Mouse (Mus musculus) intestine, embryonic 14.5 days (tissue): Measurements from ENCODE around the gene Ttll8. TPM values are rescaled to one million over a fixed set of nuclear protein-coding genes. Genes with fewer than 3 reads are reported as not detected.

Experiments used
- ATAC-seq: fragments of 200-750 bp; cut with Nextera tagmentation; replicated peaks from 2 replicates; pipeline ENCODE4 v1.8.0; 2017; ENCODE audit warnings: low read depth, moderate number of reproducible peaks, moderate TSS enrichment, moderate library complexity; ENCODE audit not compliant: low FRiP score, low TSS enrichment
- DNase-seq: peaks from one replicate; pipeline ENCODE4 v3.0.0-alpha.2; 2018; ENCODE audit warnings: low spot score
- H3K27ac ChIP-seq: fragments of 300-500 bp; sonication (generic); 2 replicates; pipeline ENCODE4 v1.5.1; 2014; ENCODE audit warnings: low read depth, mild to moderate bottlenecking, control low read depth
- H3K27me3 ChIP-seq: fragments of 300-500 bp; sonication (generic); replicated peaks from 2 replicates; pipeline ENCODE4 v1.6.1; 2014; ENCODE audit warnings: low read length, control low read depth; ENCODE audit not compliant: control insufficient read depth, insufficient read depth
- H3K36me3 ChIP-seq: fragments of 300-500 bp; sonication (generic); 2 replicates; pipeline ENCODE4 v1.6.1; 2014; ENCODE audit warnings: low read length, control low read depth; ENCODE audit not compliant: control insufficient read depth, insufficient read depth
- H3K4me1 ChIP-seq: fragments of 300-500 bp; sonication (generic); replicated peaks from 2 replicates; pipeline ENCODE4 v1.6.1; 2014; ENCODE audit warnings: low read length, control low read depth, mixed read lengths; ENCODE audit not compliant: control insufficient read depth, insufficient read depth
- H3K4me2 ChIP-seq: fragments of 300-500 bp; sonication (generic); 2 replicates; pipeline ENCODE4 v1.6.1; 2014; ENCODE audit warnings: low read length
- H3K4me3 ChIP-seq: fragments of 300-500 bp; sonication (generic); 2 replicates; pipeline ENCODE4 v1.5.1; 2014; ENCODE audit warnings: low read depth, low read length, control low read depth, mixed read lengths
- H3K9ac ChIP-seq: fragments of 300-500 bp; sonication (generic); 2 replicates; pipeline ENCODE4 v1.6.1; 2014; ENCODE audit warnings: mild to moderate bottlenecking, low read length
- H3K9me3 ChIP-seq: fragments of 300-500 bp; sonication (generic); 2 replicates; pipeline ENCODE4 v1.6.1; 2016; ENCODE audit warnings: low read length, control low read depth; ENCODE audit not compliant: control insufficient read depth
- WGBS: fragments of 180-500 bp; shearing (Covaris S2); extraction: QIAGEN DNeasy Blood & Tissue Kit; methylation state at CpG from one replicate; pipeline ENCODE4 v1.1.7; 2014; 5-methylcytosine and 5-hydroxymethylcytosine counted together
- polyA plus RNA-seq: library from polyadenylated mRNA; unstranded; fragments of >200 nt; fragmentation: Nextera tagmentation; extraction: Ambion mirVana; gene quantifications from 2 replicates; pipeline ENCODE4 v1.2.1, GENCODE M21; 2014

Gene Ttll8
- polyA plus RNA-seq, 1 experiment from 2014 or later: not detected

DNA sequence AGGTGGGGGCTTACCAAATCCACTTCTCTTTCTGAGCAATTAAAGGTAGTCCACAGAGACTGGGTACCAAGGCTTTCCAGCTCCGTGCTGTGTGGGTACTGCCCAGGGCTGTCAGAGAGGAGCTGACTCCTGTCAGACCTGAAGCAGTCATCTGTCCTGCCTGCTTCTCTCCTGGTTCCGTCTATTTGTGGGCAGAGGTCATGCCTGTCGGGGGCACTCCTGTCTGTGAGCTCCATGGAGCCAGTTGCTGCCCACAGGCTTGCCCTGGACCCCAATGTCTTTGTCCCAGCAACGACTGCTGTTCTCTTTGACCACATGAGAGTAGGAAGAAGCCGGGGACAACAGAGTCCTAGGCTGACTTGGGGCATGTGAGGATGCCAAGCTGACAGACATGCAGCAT lies 97.6 kb downstream of the Ttll8 start:
- H3K4me1 ChIP-seq: peaks cover 21% of the 10 kb centered on the region
- H3K4me3 ChIP-seq: no peak overlapping the region
- DNase-seq (no peak), ATAC-seq (no peak)
- no peaks in the 10 kb centered on the region for H3K9me3 ChIP-seq
- H3K36me3 ChIP-seq: no peaks in the 10 kb centered on the region
- 82% methylated on average over 5 of the region's 5 CpGs for WGBS
- no peak overlapping the region for H3K9ac ChIP-seq
- no peaks in the 10 kb centered on the region for H3K27me3 ChIP-seq
- H3K27ac ChIP-seq: no peak overlapping the region
- no peak overlapping the region for H3K4me2 ChIP-seq

DNA sequence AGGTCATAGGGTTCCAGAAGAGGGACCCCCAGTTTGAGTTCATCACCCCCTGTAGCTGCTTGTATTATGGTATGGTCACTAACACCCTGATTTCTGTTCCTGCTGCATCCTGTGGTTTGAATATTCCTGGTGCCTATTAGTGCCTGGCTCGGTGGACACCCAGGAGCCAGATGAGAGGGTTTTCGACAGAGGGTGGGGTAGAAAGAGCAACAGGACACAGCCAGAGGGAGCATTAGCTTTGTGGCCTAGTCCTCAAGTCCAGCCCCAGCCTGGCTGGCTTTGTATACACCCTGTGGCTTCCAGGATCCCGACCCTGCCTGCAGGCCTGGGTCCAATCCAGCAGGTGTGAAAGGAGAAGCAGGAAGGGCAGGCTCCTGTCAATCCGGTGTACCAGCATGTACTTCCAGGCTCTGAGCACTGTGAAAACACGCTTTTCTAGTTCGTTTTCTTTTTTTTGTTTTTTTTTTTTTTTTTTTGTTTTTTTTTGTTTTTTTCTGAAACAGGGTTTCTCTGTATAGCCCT lies 98.3 kb downstream of the Ttll8 start:
- Histone ChIP-seq H3K36me3 (no peaks in the 10 kb centered on the region), H3K4me2 (no peak overlapping the region), H3K27me3 (no peaks in the 10 kb centered on the region), H3K4me3 (no peak overlapping the region), H3K27ac (no peak overlapping the region), H3K4me1 (peaks cover 20% of the 10 kb centered on the region), H3K9ac (no peak overlapping the region), H3K9me3 (no peaks in the 10 kb centered on the region)
- WGBS: 74% methylated on average over 6 of the region's 6 CpGs
- ATAC-seq (no peak), DNase-seq (no peak)

GRCm38 (mm10) chr15:88854969-88855830 lies 99.0 kb downstream of the Ttll8 start:
- Histone ChIP-seq H3K4me3 (no peak overlapping the region), H3K27me3 (no peaks in the 10 kb centered on the region), H3K9ac (no peak overlapping the region), H3K36me3 (no peaks in the 10 kb centered on the region), H3K27ac (no peak overlapping the region; the same call in 1 of the 2 replicates), H3K4me2 (no peak overlapping the region), H3K4me1 (peaks cover 27% of the 10 kb centered on the region), H3K9me3 (no peaks in the 10 kb centered on the region)
- ATAC-seq (no peak), DNase-seq (no peak)
- 69% methylated on average over 15 of the region's 15 CpGs for WGBS

- ATAC-seq: no peak
- Histone ChIP-seq H3K36me3 (no peaks in the 10 kb centered on the region), H3K9me3 (no peaks in the 10 kb centered on the region), H3K4me1 (peaks cover 27% of the 10 kb centered on the region), H3K4me3 (no peak overlapping the region), H3K27me3 (no peaks in the 10 kb centered on the region), H3K4me2 (no peak overlapping the region), H3K27ac (no peak overlapping the region; the same call in 1 of the 2 replicates), H3K9ac (no peak overlapping the region)
- WGBS: 42% methylated on average over 6 of the region's 6 CpGs
- no peak for DNase-seq
These were observed 99.9 kb downstream of the Ttll8 start for GRCm38 (mm10) chr15:88854119-88854968.

- H3K36me3 ChIP-seq: no peaks in the 10 kb centered on the region
- no peaks in the 10 kb centered on the region for H3K9me3 ChIP-seq
- H3K27ac ChIP-seq: no peak overlapping the region
- H3K4me2 ChIP-seq: no peak overlapping the region
- peaks cover 27% of the 10 kb centered on the region for H3K4me1 ChIP-seq
- 88% methylated on average over 9 of the region's 9 CpGs for WGBS
- no peak overlapping the region for H3K4me3 ChIP-seq
- DNase-seq (no peak), ATAC-seq (no peak)
- H3K27me3 ChIP-seq: no peaks in the 10 kb centered on the region
- H3K9ac ChIP-seq: no peak overlapping the region
These were observed 101.1 kb downstream of the Ttll8 start for GRCm38 (mm10) chr15:88853106-88853505.

DNA sequence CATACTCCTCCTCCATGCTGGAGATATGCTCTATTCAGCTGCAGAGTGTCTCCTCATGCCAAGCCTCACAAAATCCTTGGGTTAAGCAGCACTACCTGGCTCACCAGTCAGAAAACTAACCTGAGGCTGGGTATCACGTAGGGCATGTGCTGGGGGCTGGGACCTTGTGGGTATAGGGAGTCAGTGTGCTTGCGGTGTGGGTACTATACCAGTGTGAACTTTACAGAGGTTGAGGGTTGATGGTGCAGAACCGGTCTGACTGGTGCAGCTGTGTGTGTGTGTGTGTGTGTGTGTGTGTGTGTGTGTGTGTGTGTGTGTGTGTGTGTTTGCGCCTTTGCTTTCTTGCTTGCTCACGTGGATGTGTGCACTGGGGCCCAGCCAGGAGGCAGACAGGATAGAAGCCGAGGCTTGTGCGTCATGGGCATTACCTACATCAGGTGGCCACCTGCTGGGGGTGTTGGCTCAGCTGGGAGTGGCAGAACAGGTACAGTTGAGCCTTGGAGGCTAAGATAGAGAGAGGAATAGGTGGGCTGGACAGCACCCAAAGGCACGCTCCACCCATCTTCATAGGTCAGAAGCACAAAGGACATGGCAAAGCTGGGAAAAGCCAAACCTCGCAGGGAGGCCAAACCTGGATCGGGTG lies 102.6 kb downstream of the Ttll8 start:
- peak overlapping the region; percentile 22; the same call in 1 of the 2 replicates for H3K27ac ChIP-seq
- no peak overlapping the region for H3K4me3 ChIP-seq
- H3K4me1 ChIP-seq: peaks cover 27% of the 10 kb centered on the region
- no peak for DNase-seq
- H3K9me3 ChIP-seq: no peaks in the 10 kb centered on the region
- no peak overlapping the region for H3K9ac ChIP-seq
- ATAC-seq: peak; percentile 82
- H3K4me2 ChIP-seq: no peak overlapping the region
- no peaks in the 10 kb centered on the region for H3K36me3 ChIP-seq
- WGBS: 66% methylated on average over 10 of the region's 10 CpGs
- H3K27me3 ChIP-seq: no peaks in the 10 kb centered on the region

GRCm38 (mm10) chr15:88851076-88851475 lies 103.1 kb downstream of the Ttll8 start:
- ATAC-seq (no peak), DNase-seq (no peak)
- Histone ChIP-seq H3K9me3 (no peaks in the 10 kb centered on the region), H3K36me3 (no peaks in the 10 kb centered on the region), H3K4me3 (no peak overlapping the region), H3K9ac (no peak overlapping the region), H3K27ac (no peak overlapping the region), H3K4me2 (no peak overlapping the region), H3K27me3 (no peaks in the 10 kb centered on the region), H3K4me1 (peaks cover 27% of the 10 kb centered on the region)
- 47% methylated on average over 3 of the region's 3 CpGs for WGBS

GRCm38 (mm10) chr15:88850146-88850826 lies 103.9 kb downstream of the Ttll8 start:
- DNase-seq: no peak
- H3K27ac ChIP-seq: no peak overlapping the region

More at GRCm38 (mm10) chr15:88850146-88850826, 103.9 kb downstream of the Ttll8 start:
- no peak overlapping the region for H3K9ac ChIP-seq
- H3K4me3 ChIP-seq: no peak overlapping the region
- WGBS: 55% methylated on average over 10 of the region's 10 CpGs
- no peaks in the 10 kb centered on the region for H3K36me3 ChIP-seq
- no peaks in the 10 kb centered on the region for H3K9me3 ChIP-seq
- H3K4me2 ChIP-seq: no peak overlapping the region
- H3K4me1 ChIP-seq: peaks cover 25% of the 10 kb centered on the region
- peak; percentile 58 for ATAC-seq
- H3K27me3 ChIP-seq: no peaks in the 10 kb centered on the region
